Mouse (Mus musculus): Measurements from ENCODE around the gene Gm45808. TPM values are rescaled to one million over a fixed set of nuclear protein-coding genes. Genes with fewer than 3 reads are reported as not detected.
"Not testable (repeated sequence)": the region's sequence is repeated elsewhere in the genome, so short reads cannot be mapped to it uniquely, and the experiment has no call there.

Gm45808 gene
- polyA plus RNA-seq, 1 experiment, result not detected

GRCm38 (mm10) chr7:45521728-45522184 is 35.1 kb upstream of the Gm45808 start:
- TF ChIP-seq POLR2A (IDR thresholded peaks at IDR 0.05; ENCODE audit: control insufficient read depth, extremely low read depth, insufficient read depth, low read length, poor library complexity), result peak; percentile 52; the same call in 1 of the 2 replicates
- TF ChIP-seq CTCF (IDR thresholded peaks at IDR 0.05; ENCODE audit: borderline replicate concordance, control insufficient read depth, extremely low read depth, insufficient read depth, low read length, poor library complexity), result peak; percentile 64; the same call in 1 of the 2 replicates
- WGBS, result under 1% methylated on average over 28 of the region's 28 CpGs
- H3K27ac ChIP-seq (ENCODE audit: control insufficient read depth, insufficient read depth, low read length), result peak overlapping the region; percentile 88
- H3K4me3 ChIP-seq (ENCODE audit: control insufficient read depth, insufficient read depth, low read length), result peak overlapping the region; percentile 53
- H3K36me3 ChIP-seq (ENCODE audit: control insufficient read depth, insufficient read depth, low read length), result no peaks in the 10 kb centered on the region
- H3K4me1 ChIP-seq (replicated peaks; ENCODE audit: control insufficient read depth, insufficient read depth, low read length), result peaks cover 21% of the 10 kb centered on the region
- peak; percentile 95 for DNase-seq
- no peaks in the 10 kb centered on the region for H3K27me3 ChIP-seq (ENCODE audit: control insufficient read depth, insufficient read depth, low read length)

- Histone ChIP-seq H3K27ac (ENCODE audit: control insufficient read depth, insufficient read depth, low read length) (no peak overlapping the region), H3K36me3 (ENCODE audit: control insufficient read depth, insufficient read depth, low read length) (no peaks in the 10 kb centered on the region), H3K27me3 (ENCODE audit: control insufficient read depth, insufficient read depth, low read length) (no peaks in the 10 kb centered on the region), H3K4me1 (replicated peaks; ENCODE audit: control insufficient read depth, insufficient read depth, low read length) (peaks cover 21% of the 10 kb centered on the region), H3K4me3 (ENCODE audit: control insufficient read depth, insufficient read depth, low read length) (no peak overlapping the region)
- 97% methylated on average over 7 of the region's 7 CpGs for WGBS
- DNase-seq, result no peak
- no peak for TF ChIP-seq CTCF (IDR thresholded peaks at IDR 0.05; ENCODE audit: borderline replicate concordance, control insufficient read depth, extremely low read depth, insufficient read depth, low read length, poor library complexity)
- no peak for TF ChIP-seq POLR2A (IDR thresholded peaks at IDR 0.05; ENCODE audit: control insufficient read depth, extremely low read depth, insufficient read depth, low read length, poor library complexity)
Observed at GRCm38 (mm10) chr7:45520605-45521004, 34.0 kb upstream of the Gm45808 start.

DNA sequence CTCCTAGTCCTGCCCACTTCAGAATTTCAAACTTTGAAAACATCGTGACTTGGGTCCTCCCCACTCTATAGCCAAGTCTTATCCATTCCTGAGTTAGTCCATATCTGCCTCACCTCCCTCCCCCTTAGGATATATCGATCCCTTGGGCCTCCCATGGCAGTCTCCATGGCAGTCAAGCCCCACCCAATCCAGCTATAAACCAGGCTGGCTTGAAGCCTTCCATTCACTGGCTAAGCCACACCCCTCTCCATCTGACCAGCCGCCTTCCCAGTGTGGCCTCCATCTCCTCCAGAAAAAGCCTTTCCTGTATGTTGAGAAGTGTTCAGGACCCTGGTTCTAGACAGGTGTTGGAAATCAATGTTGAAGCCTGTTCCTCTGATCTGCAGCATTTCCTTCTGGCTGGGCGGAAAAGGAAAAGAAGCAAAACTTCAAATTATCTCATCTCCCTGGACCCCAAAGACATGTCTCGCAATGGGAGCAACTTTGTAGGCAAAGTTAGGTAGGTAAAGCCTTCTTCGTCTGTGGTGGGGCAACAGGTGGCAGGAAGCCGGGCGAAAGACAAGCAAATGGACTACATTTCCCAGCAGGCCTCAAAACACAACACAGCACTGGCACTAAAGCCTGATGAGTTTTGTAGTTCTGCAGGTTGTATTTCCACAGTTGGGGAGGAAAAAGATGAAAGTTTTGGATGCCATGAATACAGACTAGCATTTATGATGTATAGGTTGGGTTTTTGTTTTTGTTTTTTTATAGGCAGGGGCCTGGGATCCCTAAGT is 32.9 kb upstream of the Gm45808 start:
- H3K4me3 ChIP-seq (ENCODE audit: control insufficient read depth, insufficient read depth, low read length), result no peak overlapping the region
- no peaks in the 10 kb centered on the region for H3K36me3 ChIP-seq (ENCODE audit: control insufficient read depth, insufficient read depth, low read length)
- TF ChIP-seq POLR2A (IDR thresholded peaks at IDR 0.05; ENCODE audit: control insufficient read depth, extremely low read depth, insufficient read depth, low read length, poor library complexity) (no peak), CTCF (IDR thresholded peaks at IDR 0.05; ENCODE audit: borderline replicate concordance, control insufficient read depth, extremely low read depth, insufficient read depth, low read length, poor library complexity) (no peak)
- no peaks in the 10 kb centered on the region for H3K27me3 ChIP-seq (ENCODE audit: control insufficient read depth, insufficient read depth, low read length)
- peak; percentile 55 for DNase-seq
- WGBS, result 62% methylated on average over 8 of the region's 8 CpGs
- H3K4me1 ChIP-seq (replicated peaks; ENCODE audit: control insufficient read depth, insufficient read depth, low read length), result peaks cover 10% of the 10 kb centered on the region
- no peak overlapping the region for H3K27ac ChIP-seq (ENCODE audit: control insufficient read depth, insufficient read depth, low read length)

DNA sequence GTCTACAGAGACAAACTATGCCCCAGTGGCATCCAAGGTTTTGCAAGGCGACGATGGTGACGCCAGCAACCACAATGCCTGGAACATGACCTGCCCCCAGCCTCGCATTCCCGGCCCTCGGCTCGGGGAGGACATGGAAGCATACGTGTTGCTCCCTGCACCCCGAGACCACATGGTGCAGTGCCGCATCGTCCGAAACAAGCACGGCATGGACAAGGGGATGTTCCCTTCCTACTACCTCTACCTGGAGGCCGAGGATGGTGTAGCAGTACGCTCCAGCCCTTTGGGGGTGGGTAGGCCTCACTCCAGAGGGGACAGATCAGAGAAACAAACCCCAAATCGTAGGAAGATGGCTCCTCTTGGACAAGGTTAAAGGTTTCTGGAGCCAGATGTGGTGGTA is 32.0 kb upstream of the Gm45808 start:
- H3K4me3 ChIP-seq (ENCODE audit: control insufficient read depth, insufficient read depth, low read length), result no peak overlapping the region
- H3K27ac ChIP-seq (ENCODE audit: control insufficient read depth, insufficient read depth, low read length), result no peak overlapping the region
- H3K36me3 ChIP-seq (ENCODE audit: control insufficient read depth, insufficient read depth, low read length), result no peaks in the 10 kb centered on the region
- H3K4me1 ChIP-seq (replicated peaks; ENCODE audit: control insufficient read depth, insufficient read depth, low read length), result peaks cover 8% of the 10 kb centered on the region
- TF ChIP-seq CTCF (IDR thresholded peaks at IDR 0.05; ENCODE audit: borderline replicate concordance, control insufficient read depth, extremely low read depth, insufficient read depth, low read length, poor library complexity), result no peak
- no peak for TF ChIP-seq POLR2A (IDR thresholded peaks at IDR 0.05; ENCODE audit: control insufficient read depth, extremely low read depth, insufficient read depth, low read length, poor library complexity)
- DNase-seq, result no peak
- H3K27me3 ChIP-seq (ENCODE audit: control insufficient read depth, insufficient read depth, low read length), result no peaks in the 10 kb centered on the region
- 95% methylated on average over 16 of the region's 16 CpGs for WGBS

GRCm38 (mm10) chr7:45516846-45517245 is 30.2 kb upstream of the Gm45808 start:
- H3K27me3 ChIP-seq (ENCODE audit: control insufficient read depth, insufficient read depth, low read length); DNase-seq; H3K36me3 ChIP-seq (ENCODE audit: control insufficient read depth, insufficient read depth, low read length); H3K4me1 ChIP-seq (replicated peaks; ENCODE audit: control insufficient read depth, insufficient read depth, low read length); H3K27ac ChIP-seq (ENCODE audit: control insufficient read depth, insufficient read depth, low read length); H3K4me3 ChIP-seq (ENCODE audit: control insufficient read depth, insufficient read depth, low read length): not testable (repeated sequence)
- 76% methylated on average over 5 of the region's 5 CpGs for WGBS

- TF ChIP-seq CTCF (IDR thresholded peaks at IDR 0.05; ENCODE audit: borderline replicate concordance, control insufficient read depth, extremely low read depth, insufficient read depth, low read length, poor library complexity) (no peak), POLR2A (IDR thresholded peaks at IDR 0.05; ENCODE audit: control insufficient read depth, extremely low read depth, insufficient read depth, low read length, poor library complexity) (no peak)
- 66% methylated on average over 16 of the region's 16 CpGs for WGBS
- no peak for DNase-seq
- Histone ChIP-seq H3K27me3 (ENCODE audit: control insufficient read depth, insufficient read depth, low read length) (no peaks in the 10 kb centered on the region), H3K4me3 (ENCODE audit: control insufficient read depth, insufficient read depth, low read length) (no peak overlapping the region), H3K4me1 (replicated peaks; ENCODE audit: control insufficient read depth, insufficient read depth, low read length) (peaks cover 5% of the 10 kb centered on the region), H3K36me3 (ENCODE audit: control insufficient read depth, insufficient read depth, low read length) (no peaks in the 10 kb centered on the region), H3K27ac (ENCODE audit: control insufficient read depth, insufficient read depth, low read length) (no peak overlapping the region)
Observed at GRCm38 (mm10) chr7:45515436-45515835, 28.8 kb upstream of the Gm45808 start.

GRCm38 (mm10) chr7:45514411-45514810 is 27.8 kb upstream of the Gm45808 start:
- Histone ChIP-seq H3K4me3 (ENCODE audit: control insufficient read depth, insufficient read depth, low read length) (no peak overlapping the region), H3K36me3 (ENCODE audit: control insufficient read depth, insufficient read depth, low read length) (no peaks in the 10 kb centered on the region), H3K4me1 (replicated peaks; ENCODE audit: control insufficient read depth, insufficient read depth, low read length) (peaks cover 4% of the 10 kb centered on the region), H3K27ac (ENCODE audit: control insufficient read depth, insufficient read depth, low read length) (no peak overlapping the region), H3K27me3 (ENCODE audit: control insufficient read depth, insufficient read depth, low read length) (no peaks in the 10 kb centered on the region)
- no peak for DNase-seq
- WGBS, result 92% methylated on average over 7 of the region's 7 CpGs
- TF ChIP-seq CTCF (IDR thresholded peaks at IDR 0.05; ENCODE audit: borderline replicate concordance, control insufficient read depth, extremely low read depth, insufficient read depth, low read length, poor library complexity) (no peak), POLR2A (IDR thresholded peaks at IDR 0.05; ENCODE audit: control insufficient read depth, extremely low read depth, insufficient read depth, low read length, poor library complexity) (no peak)
